Mouse (Mus musculus) lung, postnatal 0 days (tissue): ENCODE results near the gene Cacna2d1.

Experiments used
- CTCF ChIP-seq: IDR thresholded peaks from 2 replicates; pipeline ENCODE4 v1.5.1; 2016; ENCODE audit warnings: antibody characterized with exemption, mild to moderate bottlenecking
- EP300 ChIP-seq: IDR thresholded peaks from 2 replicates; pipeline ENCODE4 v1.6.1; 2016; ENCODE audit warnings: antibody characterized with exemption, mild to moderate bottlenecking, control low read depth

- TF ChIP-seq CTCF: no peak
- no peak for TF ChIP-seq EP300
These were observed 100.8 kb downstream of the Cacna2d1 start for GRCm38 (mm10) chr5:16035259-16035658.
